Mouse (Mus musculus) kidney, embryonic 14.5 days (tissue): Measurements from ENCODE around the gene Cerk. TPM values are rescaled to one million over a fixed set of nuclear protein-coding genes. Genes with fewer than 3 reads are reported as not detected.

Experiments used
- ATAC-seq: fragments of 200-750 bp; cut with Nextera tagmentation; 2 replicates; pipeline ENCODE4 v1.8.0; 2017; ENCODE audit warnings: moderate number of reproducible peaks, mild to moderate bottlenecking, moderate TSS enrichment, moderate library complexity; ENCODE audit not compliant: low FRiP score, low TSS enrichment
- H3K27ac ChIP-seq: fragments of 300-500 bp; sonication (generic); 2 replicates; pipeline ENCODE4 v1.5.1; 2014; ENCODE audit warnings: low read depth, mild to moderate bottlenecking, low read length, moderate library complexity, mixed read lengths
- H3K27me3 ChIP-seq: fragments of 300-500 bp; sonication (generic); 2 replicates; pipeline ENCODE4 v1.6.1; 2014; ENCODE audit warnings: mild to moderate bottlenecking, low read length; ENCODE audit not compliant: control insufficient read depth, insufficient read depth
- H3K36me3 ChIP-seq: fragments of 300-500 bp; sonication (generic); 2 replicates; pipeline ENCODE4 v1.6.1; 2014; ENCODE audit warnings: low read length, mixed read lengths; ENCODE audit not compliant: control insufficient read depth, insufficient read depth
- H3K4me1 ChIP-seq: fragments of 300-500 bp; sonication (generic); 2 replicates; pipeline ENCODE4 v1.6.1; 2014; ENCODE audit warnings: low read length, mixed read lengths; ENCODE audit not compliant: control insufficient read depth, insufficient read depth
- H3K4me2 ChIP-seq: fragments of 300-500 bp; sonication (generic); replicated peaks from 2 replicates; pipeline ENCODE4 v1.6.1; 2014; ENCODE audit warnings: low read depth, mild to moderate bottlenecking, low read length
- H3K4me3 ChIP-seq: fragments of 300-500 bp; sonication (generic); 2 replicates; pipeline ENCODE4 v1.5.1; 2014; ENCODE audit warnings: mild to moderate bottlenecking, low read length
- H3K9ac ChIP-seq: fragments of 300-500 bp; sonication (generic); 2 replicates; pipeline ENCODE4 v1.6.1; 2014; ENCODE audit warnings: low read depth, mild to moderate bottlenecking, low read length, moderate library complexity
- H3K9me3 ChIP-seq: fragments of 300-500 bp; sonication (generic); 2 replicates; pipeline ENCODE4 v1.6.1; 2016; ENCODE audit warnings: low read length; ENCODE audit not compliant: control insufficient read depth
- WGBS: fragments of 180-500 bp; shearing (Covaris S2); extraction: QIAGEN DNeasy Blood & Tissue Kit; methylation state at CpG from one replicate; pipeline ENCODE4 v1.1.7; 2014; 5-methylcytosine and 5-hydroxymethylcytosine counted together
- polyA plus RNA-seq: library from polyadenylated mRNA; unstranded; fragments of >200 nt; fragmentation: Nextera tagmentation; extraction: Ambion mirVana; gene quantifications from 2 replicates; pipeline ENCODE4 v1.2.1, GENCODE M21; 2014

Cerk gene
- polyA plus RNA-seq, 1 experiment from 2014 or later, result 14.2 TPM

DNA sequence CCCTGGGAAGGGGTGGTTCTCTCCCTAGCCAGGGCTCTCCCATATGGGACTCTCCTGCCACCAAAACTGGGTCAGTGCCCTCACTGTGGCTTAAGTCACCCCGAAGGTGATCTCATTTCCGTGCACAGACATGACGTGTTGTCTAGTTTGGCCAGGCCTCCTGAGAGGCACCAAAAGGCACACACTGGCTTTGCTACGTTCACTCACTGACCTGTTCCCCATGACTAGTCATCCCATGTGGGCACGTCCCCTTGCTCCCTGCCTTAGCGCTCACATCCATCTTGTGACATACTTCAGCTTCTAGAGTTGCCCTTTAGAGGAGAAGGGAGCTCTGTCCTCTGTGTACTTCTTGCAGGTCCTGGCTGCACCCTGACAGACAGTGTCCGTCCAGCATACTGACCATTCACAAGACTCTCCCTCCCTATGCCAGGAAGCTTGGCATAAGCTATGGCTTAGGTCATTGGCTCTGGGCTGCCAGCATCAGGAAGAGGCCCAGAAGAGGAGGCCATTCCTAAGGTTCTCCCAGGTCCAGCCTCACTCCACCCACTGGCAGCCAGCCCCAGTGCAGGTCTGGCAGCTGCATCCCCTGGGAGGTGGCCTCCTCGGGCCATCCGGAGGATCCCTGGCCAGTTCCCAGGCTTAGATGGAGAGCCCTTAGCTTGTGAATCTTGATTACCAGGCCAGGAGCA, 63.5 kb downstream of the Cerk start:
- Histone ChIP-seq H3K27ac (no peak overlapping the region), H3K9me3 (no peaks in the 10 kb centered on the region), H3K27me3 (no peaks in the 10 kb centered on the region), H3K4me2 (no peak overlapping the region), H3K4me3 (no peak overlapping the region), H3K36me3 (peaks cover 36% of the 10 kb centered on the region), H3K4me1 (no peaks in the 10 kb centered on the region), H3K9ac (no peak overlapping the region)
- ATAC-seq, result no peak
- WGBS, result 82% methylated on average over 9 of the region's 9 CpGs

DNA sequence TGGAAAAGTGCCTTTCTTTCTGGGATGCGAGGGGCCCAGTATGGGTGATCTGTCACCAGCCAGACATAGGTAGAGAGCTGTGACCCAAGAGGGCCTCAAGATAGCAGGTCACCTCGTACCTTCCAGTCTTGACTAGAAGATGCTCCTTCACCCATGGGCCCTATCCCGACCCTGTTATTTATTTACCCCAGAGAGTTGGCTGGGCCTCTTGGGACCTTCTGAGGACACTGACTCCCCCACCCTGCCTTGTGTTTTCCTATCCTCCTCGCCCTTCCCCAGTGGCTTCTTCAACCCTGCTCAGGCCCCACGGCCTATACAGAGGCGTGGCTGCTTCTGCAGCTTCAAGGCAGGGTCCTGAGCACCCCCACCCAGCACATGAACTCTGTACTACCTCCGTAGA, 66.8 kb downstream of the Cerk start:
- WGBS, result 79% methylated on average over 7 of the region's 7 CpGs
- H3K9me3 ChIP-seq, result no peaks in the 10 kb centered on the region
- no peaks in the 10 kb centered on the region for H3K4me1 ChIP-seq
- peaks cover 27% of the 10 kb centered on the region; the same call in 1 of the 2 replicates for H3K36me3 ChIP-seq
- H3K4me3 ChIP-seq, result no peak overlapping the region
- no peaks in the 10 kb centered on the region for H3K27me3 ChIP-seq
- no peak overlapping the region for H3K4me2 ChIP-seq
- no peak overlapping the region for H3K27ac ChIP-seq
- no peak overlapping the region for H3K9ac ChIP-seq
- no peak for ATAC-seq

- H3K4me1 ChIP-seq, result peaks cover 11% of the 10 kb centered on the region
- H3K4me3 ChIP-seq, result no peak overlapping the region
- no peaks in the 10 kb centered on the region for H3K27me3 ChIP-seq
- H3K4me2 ChIP-seq, result no peak overlapping the region
- H3K9me3 ChIP-seq, result no peaks in the 10 kb centered on the region
- no peak overlapping the region for H3K27ac ChIP-seq
- WGBS, result 58% methylated on average over 15 of the region's 15 CpGs
- H3K36me3 ChIP-seq, result peaks cover 22% of the 10 kb centered on the region; the same call in 1 of the 2 replicates
- no peak for ATAC-seq
- no peak overlapping the region for H3K9ac ChIP-seq
Observed at GRCm38 (mm10) chr15:86117115-86118100, 68.5 kb downstream of the Cerk start.

DNA sequence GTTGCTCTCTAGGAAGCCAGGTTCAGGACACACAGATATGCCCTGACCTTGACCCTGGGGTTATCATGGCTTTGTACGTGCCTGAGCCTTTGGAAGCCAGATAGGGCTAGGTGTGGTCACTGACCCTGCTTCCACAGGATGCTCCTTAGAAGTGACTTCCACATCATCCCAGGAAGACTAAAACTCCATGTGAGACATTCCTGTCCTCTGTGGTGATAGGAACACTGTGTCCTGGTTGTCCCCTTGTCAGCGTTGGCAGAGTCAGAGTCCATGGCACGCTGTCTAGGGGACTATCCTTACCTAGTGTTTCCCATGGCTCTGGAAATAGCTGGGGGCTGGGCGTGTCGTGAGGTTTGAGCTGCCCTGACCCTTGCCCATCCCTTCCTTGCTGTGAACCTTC, 69.5 kb downstream of the Cerk start:
- no peak overlapping the region for H3K4me2 ChIP-seq
- H3K27me3 ChIP-seq, result no peaks in the 10 kb centered on the region
- H3K36me3 ChIP-seq, result peaks cover 16% of the 10 kb centered on the region; the same call in 1 of the 2 replicates
- no peak overlapping the region for H3K27ac ChIP-seq
- H3K4me1 ChIP-seq, result peaks cover 11% of the 10 kb centered on the region
- H3K9me3 ChIP-seq, result no peaks in the 10 kb centered on the region
- no peak for ATAC-seq
- no peak overlapping the region for H3K9ac ChIP-seq
- no peak overlapping the region for H3K4me3 ChIP-seq
- 58% methylated on average over 5 of the region's 5 CpGs for WGBS

GRCm38 (mm10) chr15:86113342-86113710, 72.6 kb downstream of the Cerk start:
- no peak overlapping the region for H3K4me3 ChIP-seq
- H3K4me1 ChIP-seq, result peaks cover 11% of the 10 kb centered on the region
- no peaks in the 10 kb centered on the region for H3K9me3 ChIP-seq
- peak; percentile 32 for ATAC-seq
- 0 out of 2 replicates have a peak, but pooled peaks cover under 1% of the 10 kb centered on the region for H3K36me3 ChIP-seq
- H3K4me2 ChIP-seq, result no peak overlapping the region
- H3K27me3 ChIP-seq, result no peaks in the 10 kb centered on the region
- H3K27ac ChIP-seq, result no peak overlapping the region
- peak overlapping the region; percentile 28; the same call in 1 of the 2 replicates for H3K9ac ChIP-seq
- 7% methylated on average over 9 of the region's 9 CpGs for WGBS

GRCm38 (mm10) chr15:86112707-86113341, 73.1 kb downstream of the Cerk start:
- no peak overlapping the region for H3K4me2 ChIP-seq
- H3K27ac ChIP-seq, result 0 out of 2 replicates have a peak overlapping the region, but pooled peaks have one; percentile 42
- H3K4me1 ChIP-seq, result peaks cover 11% of the 10 kb centered on the region
- H3K27me3 ChIP-seq, result no peaks in the 10 kb centered on the region
- no peak overlapping the region for H3K4me3 ChIP-seq
- no peak for ATAC-seq
- H3K9me3 ChIP-seq, result no peaks in the 10 kb centered on the region
- WGBS, result 21% methylated on average over 10 of the region's 10 CpGs
- H3K9ac ChIP-seq, result peak overlapping the region; percentile 28; the same call in 1 of the 2 replicates
- H3K36me3 ChIP-seq, result no peaks in the 10 kb centered on the region

DNA sequence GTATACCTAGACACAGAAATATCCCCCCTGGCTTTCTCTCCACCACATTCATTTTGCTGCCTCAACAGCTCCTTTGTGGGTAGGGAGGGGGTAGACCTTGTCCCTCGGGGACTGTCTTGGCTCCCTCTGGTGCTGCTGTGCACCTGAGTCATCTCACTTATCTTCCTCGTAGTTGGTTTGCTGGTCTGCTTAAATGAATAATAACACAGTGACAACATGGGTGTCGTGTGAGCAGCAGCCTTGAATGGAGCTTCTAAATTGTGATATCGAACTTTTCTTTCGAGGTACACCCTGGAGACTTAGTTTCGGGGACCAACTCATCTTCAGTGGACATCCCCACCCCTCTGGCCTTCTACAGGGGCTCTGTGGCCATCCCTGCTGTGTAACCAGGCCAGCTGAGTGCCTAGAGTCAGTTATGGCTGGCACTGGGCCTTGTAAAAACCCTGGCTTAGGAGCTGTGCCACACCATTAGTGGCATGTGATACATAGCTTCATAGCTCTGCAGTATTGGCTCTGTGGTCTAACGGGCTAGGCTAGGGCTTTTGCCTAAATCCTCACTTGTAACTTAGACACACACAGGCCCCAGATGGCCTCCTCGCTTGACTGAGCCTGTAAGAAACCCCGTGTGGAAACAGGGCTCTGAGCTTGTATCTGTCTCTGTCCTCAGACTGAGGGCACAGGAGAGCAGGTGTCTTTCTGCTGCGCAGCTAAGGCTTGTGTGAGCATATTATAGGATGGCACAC, 75.4 kb downstream of the Cerk start:
- WGBS, result 72% methylated on average over 10 of the region's 10 CpGs
- H3K4me2 ChIP-seq, result no peak overlapping the region
- no peak overlapping the region for H3K27ac ChIP-seq
- H3K9ac ChIP-seq, result no peak overlapping the region
- peaks cover 11% of the 10 kb centered on the region for H3K4me1 ChIP-seq
- no peak for ATAC-seq
- H3K4me3 ChIP-seq, result no peak overlapping the region
- H3K36me3 ChIP-seq, result no peaks in the 10 kb centered on the region
- H3K9me3 ChIP-seq, result no peaks in the 10 kb centered on the region
- H3K27me3 ChIP-seq, result no peaks in the 10 kb centered on the region

- peaks cover 11% of the 10 kb centered on the region for H3K4me1 ChIP-seq
- no peak overlapping the region for H3K27ac ChIP-seq
- no peak overlapping the region for H3K4me3 ChIP-seq
- ATAC-seq, result no peak
- no peak overlapping the region for H3K4me2 ChIP-seq
- no peak overlapping the region for H3K9ac ChIP-seq
- WGBS, result 83% methylated on average over 8 of the region's 8 CpGs
- H3K9me3 ChIP-seq, result no peaks in the 10 kb centered on the region
- no peaks in the 10 kb centered on the region for H3K36me3 ChIP-seq
- no peaks in the 10 kb centered on the region for H3K27me3 ChIP-seq
Observed at GRCm38 (mm10) chr15:86109650-86110211, 76.2 kb downstream of the Cerk start.
